Mouse (Mus musculus) cortical plate, adult 2 months (tissue): Measurements from ENCODE around the gene AI182371. TPM values are rescaled to one million over a fixed set of nuclear protein-coding genes. Genes with fewer than 3 reads are reported as not detected.

ENCODE experiments used
- H3K27ac ChIP-seq: fragments of 200-500 bp; 2 replicates; pipeline ENCODE4 v1.5.1; 2012; ENCODE audit warnings: low read length, control low read depth, inconsistent platforms; ENCODE audit not compliant: insufficient read depth
- H3K4me1 ChIP-seq: fragments of 200-500 bp; 2 replicates; pipeline ENCODE4 v1.6.1; 2011; ENCODE audit warnings: low read length; ENCODE audit not compliant: control insufficient read depth, insufficient read depth
- H3K4me3 ChIP-seq: fragments of 200-500 bp; 2 replicates; pipeline ENCODE4 v1.5.1; 2011; ENCODE audit warnings: mild to moderate bottlenecking, low read length, control low read depth; ENCODE audit not compliant: insufficient read depth
- CTCF ChIP-seq: fragments of 200-500 bp; IDR thresholded peaks from 2 replicates; pipeline ENCODE4 v1.5.1; 2011; ENCODE audit warnings: mild to moderate bottlenecking, control low read depth, low read length; ENCODE audit not compliant: insufficient read depth; ENCODE audit errors: extremely low read depth
- POLR2A ChIP-seq: fragments of 200-500 bp; IDR thresholded peaks from 2 replicates; pipeline ENCODE4 v1.6.1; 2011; ENCODE audit warnings: mild to moderate bottlenecking, low read length, control low read depth; ENCODE audit not compliant: insufficient read depth; ENCODE audit errors: extremely low read depth
- polyA plus RNA-seq: library from polyadenylated mRNA; depleted of rRNA; stranded (reverse); fragments of >200 nt; gene quantifications from 2 replicates; pipeline ENCODE4 v1.2.3, GENCODE M21; 2012

AI182371 gene
- polyA plus RNA-seq, 1 experiment: 0.52 TPM

DNA sequence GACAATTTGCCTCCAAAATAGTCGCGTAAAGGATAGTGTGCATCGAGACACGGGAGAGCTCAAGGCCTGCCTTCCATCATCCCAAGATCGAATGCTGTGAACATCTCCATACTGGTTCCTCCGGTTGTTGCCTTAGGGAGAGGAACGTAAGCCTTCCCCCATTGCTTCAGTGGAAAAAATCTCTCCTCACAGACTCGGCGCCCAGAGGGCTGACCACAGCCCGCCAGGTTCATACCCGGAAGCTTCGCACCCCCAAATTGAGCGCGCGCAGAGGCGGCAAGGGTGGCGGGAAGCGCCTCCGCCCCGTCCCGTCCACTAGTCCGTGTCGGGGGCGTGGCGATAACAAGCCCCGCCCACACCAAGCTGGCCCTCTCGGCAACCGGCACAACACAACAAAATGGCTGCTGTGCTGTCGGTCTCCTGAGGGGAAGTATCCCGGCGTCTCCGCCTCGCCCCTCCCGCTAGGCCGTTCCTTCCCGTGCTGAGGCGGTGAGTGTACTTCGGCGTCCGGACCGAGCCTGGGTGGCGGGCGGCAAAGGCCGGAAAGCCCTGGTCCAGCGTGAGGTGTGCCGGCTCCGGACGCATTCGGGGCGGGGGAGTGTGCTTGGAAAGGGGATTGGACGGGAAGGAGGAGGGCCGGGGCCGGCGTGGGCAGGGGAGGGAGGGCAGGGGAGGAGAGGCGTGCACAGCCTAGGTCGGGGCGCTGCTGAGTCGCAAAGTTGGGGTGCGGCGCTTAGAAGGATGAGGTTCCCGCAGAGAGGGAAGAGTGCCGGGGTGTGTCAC lies 8.0 kb upstream of the AI182371 start, which contains the start of gene Cntrl:
Gene Cntrl (plus strand): TSS at position 352 of the 783 bp plus-strand sequence.
- peak within 1 kb of the TSS; percentile 94 for H3K27ac ChIP-seq
- no peaks in the 10 kb centered on the region for H3K4me1 ChIP-seq
- H3K4me3 ChIP-seq: peak within 1 kb of the TSS; percentile 86
- TF ChIP-seq POLR2A (peak; percentile 61; the same call in 1 of the 2 replicates), CTCF (no peak)

DNA sequence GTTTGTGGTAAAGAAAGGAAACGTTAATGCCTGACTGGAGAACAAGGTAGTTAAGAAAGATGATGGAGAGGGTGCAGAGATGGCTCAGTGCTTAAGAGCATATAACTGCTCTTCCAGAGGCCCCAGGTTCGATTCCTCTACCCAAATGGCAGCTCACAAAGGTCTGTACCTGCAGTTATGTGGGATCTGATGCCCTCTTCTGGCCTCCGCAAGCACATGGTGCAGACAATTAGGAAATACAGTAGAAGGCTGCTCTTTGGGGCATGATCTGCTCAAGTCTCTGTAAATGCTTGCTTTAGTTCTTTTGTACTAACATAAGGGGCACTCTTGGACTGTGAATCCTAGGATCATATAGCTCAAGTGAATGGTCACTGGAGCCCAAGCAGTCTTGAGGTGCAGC lies 7.4 kb upstream of the AI182371 start:
- Histone ChIP-seq H3K27ac (peak overlapping the region; percentile 27; the same call in 1 of the 2 replicates), H3K4me1 (no peaks in the 10 kb centered on the region), H3K4me3 (peak overlapping the region; percentile 86)
- TF ChIP-seq CTCF (peak; percentile 70), POLR2A (no peak)

DNA sequence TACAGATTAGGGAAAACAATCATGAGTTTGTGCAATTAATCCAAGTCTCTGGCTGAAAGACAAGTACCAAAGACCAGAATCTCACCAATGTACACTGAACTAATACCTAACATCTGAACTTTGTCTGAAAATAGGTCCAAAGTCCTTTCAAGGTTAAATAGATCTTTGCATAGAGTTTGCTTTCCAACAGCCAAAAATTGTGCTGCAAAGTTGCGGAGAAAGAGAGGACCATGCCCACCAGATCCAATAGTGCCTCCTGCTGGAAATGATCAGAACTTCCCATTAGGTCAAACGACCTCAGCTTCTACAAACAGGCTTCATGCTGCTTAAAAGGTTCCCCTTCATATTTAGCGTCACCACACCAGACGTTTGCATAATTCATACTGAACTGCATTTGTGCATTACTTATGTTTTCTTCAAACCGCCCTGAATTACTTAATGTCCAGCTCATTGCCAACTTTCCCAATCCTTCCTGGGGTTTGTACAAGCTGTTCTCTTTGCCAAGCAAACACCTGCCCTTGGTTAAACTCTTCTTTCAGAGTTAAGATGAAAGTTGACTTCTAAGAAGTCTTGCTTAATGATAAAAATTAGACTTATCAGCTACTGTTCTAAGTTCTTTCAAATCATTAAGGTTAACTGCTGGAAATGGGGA lies 6.8 kb upstream of the AI182371 start:
- H3K4me1 ChIP-seq: no peaks in the 10 kb centered on the region
- no peak overlapping the region; the same call in 1 of the 2 replicates for H3K4me3 ChIP-seq
- H3K27ac ChIP-seq: no peak overlapping the region
- no peak for TF ChIP-seq POLR2A
- peak; percentile 56 for TF ChIP-seq CTCF

DNA sequence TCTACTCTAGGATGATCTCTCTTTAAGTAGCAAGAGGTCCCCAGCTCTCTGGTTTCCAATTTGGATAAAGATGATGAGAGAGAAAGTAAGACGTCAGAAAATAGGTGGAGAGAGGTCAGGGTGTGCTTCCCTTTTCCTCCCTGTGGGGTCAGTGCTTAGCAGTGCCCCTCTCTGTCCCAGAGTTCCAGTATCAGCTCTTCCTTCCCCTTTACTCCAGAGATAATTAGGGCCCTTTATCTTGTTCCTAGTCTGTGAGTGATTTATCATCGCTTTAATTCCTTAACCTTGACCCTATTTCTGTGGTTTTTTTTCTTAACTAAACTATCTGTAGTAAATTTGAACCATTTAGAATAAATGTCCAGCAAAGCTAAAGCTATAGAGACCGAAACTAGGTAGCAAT lies 3.5 kb upstream of the AI182371 start:
- Histone ChIP-seq H3K4me1 (no peaks in the 10 kb centered on the region), H3K27ac (no peak overlapping the region), H3K4me3 (no peak overlapping the region)
- TF ChIP-seq POLR2A: no peak

DNA sequence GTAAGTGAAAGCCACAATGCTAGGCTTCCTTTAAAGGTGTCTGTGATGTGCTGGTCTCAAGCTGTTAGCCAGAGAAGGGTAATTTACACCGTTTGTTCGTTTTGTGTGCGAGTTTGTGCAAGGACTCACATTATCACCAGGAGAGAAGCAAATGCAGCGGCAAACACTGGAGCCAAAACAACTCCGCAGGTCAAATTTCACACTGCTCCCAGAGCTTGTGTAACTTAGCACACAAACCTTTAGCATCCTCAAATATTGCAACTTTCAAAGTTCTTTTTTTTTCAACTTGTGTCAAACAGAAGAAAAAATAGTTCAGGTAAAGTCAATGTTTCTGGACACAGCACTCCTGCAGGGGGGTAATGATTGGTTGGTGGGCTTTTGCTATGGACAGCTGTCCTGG lies 2.2 kb upstream of the AI182371 start:
- no peaks in the 10 kb centered on the region for H3K4me1 ChIP-seq
- TF ChIP-seq POLR2A: no peak
- H3K27ac ChIP-seq: no peak overlapping the region
- no peak overlapping the region for H3K4me3 ChIP-seq

DNA sequence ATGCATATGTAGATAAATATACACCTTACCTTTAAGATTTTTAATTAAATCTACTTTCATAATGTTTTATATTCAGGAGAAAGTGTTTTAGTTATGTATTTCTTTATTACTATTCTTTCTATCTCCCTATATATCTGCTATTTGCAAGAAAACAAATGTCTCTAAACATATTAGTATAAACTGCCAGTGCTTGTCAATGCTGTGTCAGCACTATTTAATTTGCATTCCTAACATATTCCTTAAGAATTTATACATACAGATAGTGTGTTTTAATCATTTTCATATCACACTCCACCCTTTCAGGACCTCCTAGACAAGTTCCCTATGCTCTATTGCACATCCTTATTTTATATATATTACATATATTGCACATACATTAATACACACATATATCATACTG lies 1.4 kb upstream of the AI182371 start:
- TF ChIP-seq CTCF (no peak), POLR2A (no peak)
- Histone ChIP-seq H3K4me1 (no peaks in the 10 kb centered on the region), H3K4me3 (no peak overlapping the region), H3K27ac (no peak overlapping the region)

DNA sequence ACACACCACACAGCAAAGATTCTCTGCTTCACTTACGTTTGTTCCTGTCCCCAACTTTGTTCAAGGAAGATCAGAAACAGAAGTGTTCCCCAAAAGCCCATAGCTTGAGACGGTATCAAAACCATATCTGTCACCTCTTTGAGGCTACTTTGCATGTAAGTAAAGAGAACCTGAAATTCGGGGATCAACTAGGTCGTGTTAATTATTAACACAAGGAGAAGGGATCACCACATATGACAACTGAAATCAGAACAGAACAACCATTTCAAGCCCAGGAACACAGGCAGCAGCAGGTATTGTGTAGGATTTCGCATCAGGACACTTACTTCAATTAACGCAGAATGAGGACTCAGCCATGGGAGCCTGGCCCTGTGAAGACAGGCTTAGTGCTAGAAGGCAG lies 814 bp downstream of the AI182371 start:
- no peak for TF ChIP-seq POLR2A
- TF ChIP-seq CTCF: no peak
- no peaks in the 10 kb centered on the region for H3K4me1 ChIP-seq
- H3K4me3 ChIP-seq: no peak overlapping the region
- no peak overlapping the region for H3K27ac ChIP-seq

DNA sequence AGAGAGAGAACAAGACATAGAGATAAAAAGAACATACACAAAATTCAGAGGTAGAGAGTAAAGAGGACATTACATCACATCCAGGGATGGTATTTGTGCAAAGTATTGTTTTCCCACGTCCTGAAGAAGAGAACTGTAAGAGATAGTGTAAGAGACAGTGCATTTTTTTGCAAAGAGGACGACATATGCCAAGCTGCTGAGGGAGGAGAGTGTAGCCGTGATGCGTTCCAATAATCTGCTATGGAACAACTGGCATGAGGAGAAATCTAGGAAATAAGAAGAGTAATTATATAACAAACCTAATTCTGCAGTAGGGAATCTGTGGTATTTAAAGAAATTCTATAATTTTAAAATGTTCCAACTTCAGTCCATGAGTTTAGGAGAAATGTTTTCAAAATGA lies 13.9 kb downstream of the AI182371 start:
- no peak overlapping the region for H3K4me3 ChIP-seq
- H3K27ac ChIP-seq: peak overlapping the region; percentile 40; the same call in 1 of the 2 replicates
- no peak for TF ChIP-seq CTCF
- no peak for TF ChIP-seq POLR2A
- no peaks in the 10 kb centered on the region for H3K4me1 ChIP-seq

DNA sequence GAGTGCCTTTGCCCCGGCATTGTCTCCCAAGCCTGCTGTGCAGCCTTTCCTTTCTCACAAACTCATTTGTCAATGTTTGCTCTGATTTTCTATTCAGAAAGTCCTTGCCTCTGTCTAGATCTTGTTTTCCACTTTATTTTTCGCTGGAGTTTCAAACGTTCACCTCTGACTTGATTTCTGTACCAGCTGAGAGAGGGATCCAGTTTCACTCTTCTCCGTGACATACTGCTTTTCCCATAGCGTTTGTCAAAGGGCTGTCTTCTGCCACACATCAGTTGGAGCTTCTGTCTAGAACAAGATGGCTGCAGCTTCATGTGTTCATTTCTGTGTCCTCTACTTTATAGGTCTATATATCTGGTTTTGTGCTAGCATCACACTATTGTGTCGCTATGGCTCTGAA lies 22.2 kb downstream of the AI182371 start:
- no peak for TF ChIP-seq CTCF
- TF ChIP-seq POLR2A: no peak
- Histone ChIP-seq H3K4me3 (no peak overlapping the region), H3K27ac (no peak overlapping the region), H3K4me1 (no peaks in the 10 kb centered on the region)

DNA sequence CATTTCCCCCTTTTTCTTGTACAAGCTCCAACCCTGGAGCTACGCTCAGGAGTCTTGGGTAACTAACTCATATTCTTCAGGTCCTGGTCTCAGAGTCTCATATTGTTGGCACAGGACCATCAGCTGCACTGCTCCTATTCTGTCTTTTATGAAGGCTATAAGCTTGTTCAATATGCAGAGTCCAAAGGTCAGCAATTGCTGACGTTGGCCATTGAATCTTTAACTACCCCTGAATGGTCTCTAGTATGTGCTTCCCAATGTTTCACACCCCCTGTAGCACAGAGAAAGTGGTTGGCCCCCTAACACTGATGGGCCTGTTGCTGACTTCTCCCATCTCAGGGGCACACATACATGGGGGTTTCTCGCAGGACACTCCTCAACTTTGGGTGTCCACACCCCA lies 27.0 kb downstream of the AI182371 start:
- TF ChIP-seq CTCF (no peak), POLR2A (no peak)
- no peaks in the 10 kb centered on the region for H3K4me1 ChIP-seq
- no peak overlapping the region for H3K27ac ChIP-seq
- H3K4me3 ChIP-seq: no peak overlapping the region
